Mouse (Mus musculus) adrenal gland, postnatal 10 days (tissue): ENCODE measurements around the gene Rpp38. TPM values are rescaled to one million over a fixed set of nuclear protein-coding genes. Genes with fewer than 3 reads are reported as not detected.

Experiments
- DNase-seq: peaks from one replicate; pipeline ENCODE4 v3.0.0; 2021; ENCODE audit warnings: mixed read lengths
- total RNA-seq, 2 experiments: library from RNA; stranded (reverse); gene quantifications; 2 replicates each; pipeline ENCODE4 v1.2.3; 2021

Gene Rpp38
- total RNA-seq, 2 experiments from 2014 or later = 9.6 to 16.8 TPM

GRCm38 (mm10) chr2:3286243-3286642, 46.2 kb downstream of the Rpp38 start:
- no peak for DNase-seq

GRCm38 (mm10) chr2:3285709-3286108, 46.7 kb downstream of the Rpp38 start:
- no peak for DNase-seq

- DNase-seq = peak; percentile 36
Measured at GRCm38 (mm10) chr2:3285181-3285530, 47.3 kb downstream of the Rpp38 start.

- DNase-seq = peak; percentile 62
Measured at GRCm38 (mm10) chr2:3284473-3285180, 47.8 kb downstream of the Rpp38 start.

- DNase-seq = peak; percentile 100
Measured at GRCm38 (mm10) chr2:3283602-3284472, 48.6 kb downstream of the Rpp38 start, which contains the start of gene Nmt2. Gene Nmt2 (plus strand): TSS chr2:3284212.

- DNase-seq = peak; percentile 64
Measured at GRCm38 (mm10) chr2:3282866-3283601, 49.4 kb downstream of the Rpp38 start.

GRCm38 (mm10) chr2:3281311-3281710, 51.1 kb downstream of the Rpp38 start:
- DNase-seq = no peak

Other genes with a start within 250 kb of the Rpp38 start
- 10 to 100 TPM; 26.0 to 31.5 TPM for gene Fam171a1, start 218.4 kb downstream of the Rpp38 start, total RNA-seq
- gene Nmt2, start 48.4 kb downstream of the Rpp38 start, total RNA-seq = 10 to 100 TPM; 49.0 to 55.3 TPM
- gene Acbd7, start 3.5 kb upstream of the Rpp38 start, total RNA-seq = under 1 TPM in 1 of 2 experiments, not detected in 1; 0.64 TPM
- gene Olah, start 64.6 kb upstream of the Rpp38 start, total RNA-seq = under 1 TPM in 1 of 2 experiments, not detected in 1; 0.24 TPM
- gene Meig1, start 90.0 kb upstream of the Rpp38 start, total RNA-seq = under 1 TPM; 0.73 to 0.99 TPM
- gene Dclre1c, start 91.5 kb upstream of the Rpp38 start, total RNA-seq = 1 to 10 TPM; 6.1 to 8.7 TPM
- gene Suv39h2, start 142.4 kb upstream of the Rpp38 start, total RNA-seq = 1 to 10 TPM; 1.8 to 2.4 TPM
- 1 to 10 TPM; 2.3 to 4.0 TPM for gene Gm45902, start 180.1 kb upstream of the Rpp38 start, total RNA-seq
- gene Hspa14, start 180.2 kb upstream of the Rpp38 start, total RNA-seq = 10 to 100 TPM; 38.9 to 50.3 TPM
- 1 to 10 TPM; 2.3 to 3.3 TPM for gene Cdnf, start 180.4 kb upstream of the Rpp38 start, total RNA-seq
- 10 to 100 TPM; 22.9 to 36.9 TPM for gene Fam107b, start 237.8 kb upstream of the Rpp38 start, total RNA-seq